Mouse (Mus musculus): ENCODE data around the gene Ric1. TPM values are rescaled to one million over a fixed set of nuclear protein-coding genes. Genes with fewer than 3 reads are reported as not detected.
A peak's percentile ranks its signal among the peaks of the same experiment; 100 is the strongest.

Ric1 gene
- total and polyA plus RNA-seq, 2 experiments from 2014 or later = 10.4 to 38.0 TPM

DNA sequence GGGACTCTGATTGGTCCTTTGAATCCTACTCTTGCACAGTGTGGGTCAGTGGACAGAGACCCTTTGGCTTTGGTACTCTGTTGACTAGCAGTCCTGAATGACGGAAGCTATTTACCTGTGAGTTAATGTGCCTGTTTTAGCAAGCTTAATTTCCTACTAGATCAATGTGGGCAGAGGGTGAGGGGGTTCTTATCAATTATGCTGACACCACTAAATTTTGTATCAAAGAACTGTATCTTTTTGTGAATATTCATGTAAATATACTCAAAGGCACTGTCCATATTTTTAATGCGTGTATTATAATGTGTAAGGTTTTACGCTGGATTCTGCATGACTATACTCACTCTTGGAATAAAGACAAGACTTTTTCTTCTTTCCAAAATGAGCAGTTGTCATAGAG is 82.6 kb downstream of the Ric1 start:
- no peaks in the 10 kb centered on the region for H3K4me1 ChIP-seq (ENCODE audit: insufficient read depth)
- no peak for TF ChIP-seq CTCF (IDR thresholded peaks at IDR 0.05; ENCODE audit: low read depth)
- H3K36me3 ChIP-seq (ENCODE audit: insufficient read depth) = peaks cover 29% of the 10 kb centered on the region
- ATAC-seq = no peak
- DNase-seq = no peak
- 91% methylated on average over 3 of the region's 3 CpGs for WGBS
- H3K4me3 ChIP-seq (ENCODE audit: low read depth, low read length) = no peak overlapping the region
- H3K27me3 ChIP-seq (ENCODE audit: insufficient read depth, low read length) = no peaks in the 10 kb centered on the region
- no peak overlapping the region for H3K4me2 ChIP-seq (ENCODE audit: low read depth)
- H3K27ac ChIP-seq (ENCODE audit: low read depth, low read length) = no peak overlapping the region
- no peak overlapping the region for H3K9ac ChIP-seq
- no peaks in the 10 kb centered on the region for H3K9me3 ChIP-seq (ENCODE audit: low read length)

DNA sequence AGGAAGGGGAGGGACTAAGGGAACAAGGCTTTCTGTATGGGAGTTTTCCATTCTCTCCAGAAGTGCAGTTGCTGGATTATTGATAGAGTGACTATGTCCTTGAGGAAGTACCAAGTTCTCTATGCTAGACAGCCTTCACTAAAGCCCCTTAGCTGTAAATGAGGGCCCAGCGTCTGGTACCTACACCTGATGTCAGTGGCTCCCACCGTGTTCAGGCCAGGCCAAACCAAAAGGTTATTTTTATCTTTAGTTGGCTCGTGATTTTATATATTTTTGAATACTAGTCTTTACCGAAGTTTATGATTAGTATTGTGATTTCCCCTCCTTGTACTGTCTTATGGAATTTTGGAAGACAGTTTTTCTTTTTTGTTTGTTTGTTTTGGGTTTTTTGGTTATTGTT is 85.4 kb downstream of the Ric1 start:
- Histone ChIP-seq H3K4me2 (ENCODE audit: low read depth) (no peak overlapping the region), H3K27ac (ENCODE audit: low read depth, low read length) (no peak overlapping the region), H3K36me3 (ENCODE audit: insufficient read depth) (peaks cover 21% of the 10 kb centered on the region), H3K27me3 (ENCODE audit: insufficient read depth, low read length) (no peaks in the 10 kb centered on the region), H3K9ac (no peak overlapping the region), H3K4me1 (ENCODE audit: insufficient read depth) (no peaks in the 10 kb centered on the region), H3K4me3 (ENCODE audit: low read depth, low read length) (no peak overlapping the region), H3K9me3 (ENCODE audit: low read length) (no peaks in the 10 kb centered on the region)
- DNase-seq (no peak), ATAC-seq (no peak)
- WGBS = 96% methylated on average over 4 of the region's 4 CpGs
- TF ChIP-seq CTCF (IDR thresholded peaks at IDR 0.05; ENCODE audit: low read depth) = no peak

DNA sequence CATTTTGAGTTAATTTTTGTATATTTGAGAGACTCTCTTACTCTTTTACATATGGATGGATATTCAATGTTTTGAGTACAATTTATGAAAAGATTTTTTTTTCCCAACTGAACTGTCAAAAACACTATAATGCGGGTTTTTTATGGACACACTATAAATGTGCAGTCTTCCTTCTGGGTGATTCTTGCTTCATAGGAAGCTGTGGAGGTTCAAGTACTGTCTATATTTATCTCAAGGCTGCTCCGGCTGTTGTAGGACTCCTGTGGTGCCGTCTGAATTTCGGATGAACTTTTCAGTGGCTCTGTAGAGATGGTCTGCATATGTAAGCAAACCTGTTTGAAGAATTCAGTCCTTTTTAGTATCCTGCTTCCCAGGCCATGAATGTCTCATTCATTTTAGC is 86.1 kb downstream of the Ric1 start:
- Histone ChIP-seq H3K36me3 (ENCODE audit: insufficient read depth) (peaks cover 18% of the 10 kb centered on the region), H3K9ac (no peak overlapping the region), H3K27me3 (ENCODE audit: insufficient read depth, low read length) (no peaks in the 10 kb centered on the region), H3K4me3 (ENCODE audit: low read depth, low read length) (no peak overlapping the region), H3K4me1 (ENCODE audit: insufficient read depth) (no peaks in the 10 kb centered on the region), H3K4me2 (ENCODE audit: low read depth) (no peak overlapping the region), H3K9me3 (ENCODE audit: low read length) (no peaks in the 10 kb centered on the region), H3K27ac (ENCODE audit: low read depth, low read length) (no peak overlapping the region)
- TF ChIP-seq CTCF (IDR thresholded peaks at IDR 0.05; ENCODE audit: low read depth) = no peak
- ATAC-seq = peak; percentile 54
- WGBS = 71% methylated on average over 4 of the region's 4 CpGs
- no peak for DNase-seq

DNA sequence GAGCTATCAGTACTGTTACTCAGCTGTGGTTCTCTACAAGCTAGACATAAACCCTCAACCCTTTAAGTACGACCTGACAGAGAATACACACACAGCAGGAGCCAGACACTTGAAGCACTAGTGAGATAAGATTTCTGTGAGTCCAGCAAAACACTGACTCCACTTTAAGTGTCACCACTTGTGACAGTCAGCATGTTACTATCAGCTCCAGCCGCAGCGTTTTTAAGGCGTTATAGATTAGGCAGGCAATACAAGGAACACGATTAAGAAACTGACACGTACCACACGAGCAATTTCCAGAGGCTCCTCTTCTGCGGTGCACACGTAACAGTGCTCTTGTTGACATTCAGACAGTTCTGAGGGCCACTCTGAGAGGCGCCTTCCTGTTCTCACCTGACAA is 88.8 kb downstream of the Ric1 start:
- no peak for ATAC-seq

GRCm38 (mm10) chr19:29612102-29612501 is 90.0 kb downstream of the Ric1 start:
- no peak overlapping the region for H3K4me2 ChIP-seq (ENCODE audit: low read depth)
- no peaks in the 10 kb centered on the region for H3K9me3 ChIP-seq (ENCODE audit: low read length)
- TF ChIP-seq CTCF (IDR thresholded peaks at IDR 0.05; ENCODE audit: low read depth) = no peak
- no peaks in the 10 kb centered on the region for H3K27me3 ChIP-seq (ENCODE audit: insufficient read depth, low read length)
- 90% methylated on average over 2 of the region's 2 CpGs for WGBS
- no peak overlapping the region for H3K27ac ChIP-seq (ENCODE audit: low read depth, low read length)
- no peak overlapping the region for H3K9ac ChIP-seq
- H3K36me3 ChIP-seq (ENCODE audit: insufficient read depth) = peaks cover 9% of the 10 kb centered on the region
- no peak for ATAC-seq
- H3K4me3 ChIP-seq (ENCODE audit: low read depth, low read length) = no peak overlapping the region
- H3K4me1 ChIP-seq (ENCODE audit: insufficient read depth) = no peaks in the 10 kb centered on the region
- no peak for DNase-seq

More for the DNA sequence above, 88.8 kb downstream of the Ric1 start:
- 92% methylated on average over 10 of the region's 10 CpGs for WGBS
- peaks cover 9% of the 10 kb centered on the region for H3K36me3 ChIP-seq (ENCODE audit: insufficient read depth)
- no peak overlapping the region for H3K27ac ChIP-seq (ENCODE audit: low read depth, low read length)
- H3K9ac ChIP-seq = no peak overlapping the region
- DNase-seq = no peak
- H3K4me1 ChIP-seq (ENCODE audit: insufficient read depth) = no peaks in the 10 kb centered on the region
- H3K9me3 ChIP-seq (ENCODE audit: low read length) = no peaks in the 10 kb centered on the region
- TF ChIP-seq CTCF (IDR thresholded peaks at IDR 0.05; ENCODE audit: low read depth) = no peak
- H3K4me3 ChIP-seq (ENCODE audit: low read depth, low read length) = no peak overlapping the region
- H3K4me2 ChIP-seq (ENCODE audit: low read depth) = no peak overlapping the region
- H3K27me3 ChIP-seq (ENCODE audit: insufficient read depth, low read length) = no peaks in the 10 kb centered on the region

DNA sequence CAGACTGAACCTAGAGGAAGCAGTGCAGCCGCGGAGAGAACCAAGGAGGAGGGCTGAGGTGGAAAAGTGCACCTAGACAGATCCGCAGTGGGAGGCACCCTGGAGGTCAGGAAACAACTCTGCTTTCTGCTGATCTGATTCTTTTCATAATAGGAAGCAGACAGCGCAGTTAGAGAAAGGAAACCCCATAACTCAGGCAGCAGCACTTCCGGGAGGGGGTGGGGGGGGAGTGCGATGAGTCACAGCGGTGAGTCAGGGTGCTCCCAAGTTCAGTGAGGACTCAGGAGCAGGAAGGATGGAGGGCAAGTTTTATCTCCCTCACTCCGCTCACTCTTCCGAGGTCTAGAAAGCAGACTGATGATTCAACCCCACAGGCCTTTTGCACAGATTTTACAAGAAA is 119.0 kb downstream of the Ric1 start:
- no peaks in the 10 kb centered on the region for H3K9me3 ChIP-seq (ENCODE audit: low read length)
- TF ChIP-seq CTCF (IDR thresholded peaks at IDR 0.05; ENCODE audit: low read depth) = no peak
- H3K4me1 ChIP-seq (ENCODE audit: insufficient read depth) = no peaks in the 10 kb centered on the region
- DNase-seq (no peak), ATAC-seq (no peak)
- H3K4me3 ChIP-seq (ENCODE audit: low read depth, low read length) = no peak overlapping the region
- no peak overlapping the region for H3K4me2 ChIP-seq (ENCODE audit: low read depth)
- H3K9ac ChIP-seq = no peak overlapping the region
- no peak overlapping the region for H3K27ac ChIP-seq (ENCODE audit: low read depth, low read length)
- no peaks in the 10 kb centered on the region for H3K27me3 ChIP-seq (ENCODE audit: insufficient read depth, low read length)
- no peaks in the 10 kb centered on the region; the same call in 1 of the 2 replicates for H3K36me3 ChIP-seq (ENCODE audit: insufficient read depth)
- WGBS = 57% methylated on average over 7 of the region's 9 CpGs

GRCm38 (mm10) chr19:29641510-29641909 is 119.4 kb downstream of the Ric1 start:
- Histone ChIP-seq H3K27me3 (ENCODE audit: insufficient read depth, low read length) (no peaks in the 10 kb centered on the region), H3K27ac (ENCODE audit: low read depth, low read length) (no peak overlapping the region), H3K4me2 (ENCODE audit: low read depth) (no peak overlapping the region), H3K9ac (no peak overlapping the region), H3K9me3 (ENCODE audit: low read length) (no peaks in the 10 kb centered on the region), H3K36me3 (ENCODE audit: insufficient read depth) (no peaks in the 10 kb centered on the region; the same call in 1 of the 2 replicates), H3K4me1 (ENCODE audit: insufficient read depth) (no peaks in the 10 kb centered on the region), H3K4me3 (ENCODE audit: low read depth, low read length) (no peak overlapping the region)
- no peak for TF ChIP-seq CTCF (IDR thresholded peaks at IDR 0.05; ENCODE audit: low read depth)
- no peak for DNase-seq
- ATAC-seq = no peak
- 51% methylated on average over 5 of the region's 5 CpGs for WGBS

DNA sequence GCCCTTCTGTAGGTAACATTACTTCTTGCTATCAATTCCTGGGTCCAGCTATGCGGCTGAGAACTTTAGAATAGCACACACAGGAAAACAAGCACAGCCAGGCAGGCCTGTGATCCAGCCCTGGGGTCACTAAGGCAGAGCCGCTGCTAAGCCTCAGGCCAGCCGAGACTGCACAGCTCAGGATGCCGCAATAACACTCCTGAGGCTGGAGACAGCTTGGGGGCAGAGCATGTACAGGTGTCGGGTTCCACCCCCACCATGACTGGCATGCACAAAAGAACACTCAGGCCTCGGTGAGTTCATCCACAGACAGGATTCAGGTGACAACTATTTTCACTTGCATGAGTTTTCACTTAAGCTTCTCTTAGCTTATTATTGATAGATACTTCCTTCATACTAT is 120.1 kb downstream of the Ric1 start:
- H3K4me3 ChIP-seq (ENCODE audit: low read depth, low read length) = no peak overlapping the region
- H3K9ac ChIP-seq = no peak overlapping the region
- no peak for TF ChIP-seq CTCF (IDR thresholded peaks at IDR 0.05; ENCODE audit: low read depth)
- no peaks in the 10 kb centered on the region for H3K9me3 ChIP-seq (ENCODE audit: low read length)
- no peaks in the 10 kb centered on the region for H3K4me1 ChIP-seq (ENCODE audit: insufficient read depth)
- DNase-seq (no peak), ATAC-seq (no peak)
- no peak overlapping the region for H3K4me2 ChIP-seq (ENCODE audit: low read depth)
- no peak overlapping the region for H3K27ac ChIP-seq (ENCODE audit: low read depth, low read length)
- WGBS = 52% methylated on average over 6 of the region's 6 CpGs
- no peaks in the 10 kb centered on the region for H3K27me3 ChIP-seq (ENCODE audit: insufficient read depth, low read length)
- no peaks in the 10 kb centered on the region for H3K36me3 ChIP-seq (ENCODE audit: insufficient read depth)
